Mouse (Mus musculus) urinary bladder, postnatal 25 days (tissue): ENCODE data around the gene Troap.

Source experiments
- DNase-seq: peaks from one replicate; pipeline ENCODE4 v3.0.0; 2022; ENCODE audit warnings: low spot score

Troap gene

GRCm38 (mm10) chr15:99074019-99074599, at the start of gene Troap:
Troap (plus strand) TSS chr15:99074575.
- no peak for DNase-seq

DNA sequence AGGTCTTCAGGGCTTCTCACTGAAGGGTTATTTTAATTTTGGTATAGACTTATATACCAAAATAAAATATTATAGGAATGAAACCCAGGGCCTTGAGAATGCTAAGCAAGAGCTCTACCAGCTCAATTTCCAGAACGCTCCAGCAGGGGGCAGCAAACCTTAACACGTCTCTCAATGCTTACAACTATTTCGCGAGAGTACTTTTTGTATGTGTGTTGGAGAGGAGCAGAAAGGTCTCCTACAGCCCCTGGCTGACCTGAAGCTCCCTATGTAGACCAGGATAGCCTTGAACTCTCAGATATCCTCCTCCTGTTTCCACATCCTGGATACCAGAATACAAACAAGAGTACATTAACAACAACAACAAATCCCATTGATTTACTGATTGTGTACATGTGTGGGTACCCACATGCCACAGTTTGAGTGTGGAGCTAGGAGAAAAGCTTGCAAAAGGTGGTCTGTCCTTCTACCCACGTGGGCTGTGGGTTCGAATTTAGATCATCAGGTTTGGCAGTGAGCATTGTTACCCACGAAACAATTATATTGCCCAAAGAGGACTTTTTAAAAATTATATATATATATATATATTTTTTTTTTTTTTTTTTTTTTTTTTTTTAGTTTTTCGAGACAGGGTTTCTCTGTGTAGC, 49.6 kb upstream of the Troap start:
- DNase-seq, result peak; percentile 77

DNA sequence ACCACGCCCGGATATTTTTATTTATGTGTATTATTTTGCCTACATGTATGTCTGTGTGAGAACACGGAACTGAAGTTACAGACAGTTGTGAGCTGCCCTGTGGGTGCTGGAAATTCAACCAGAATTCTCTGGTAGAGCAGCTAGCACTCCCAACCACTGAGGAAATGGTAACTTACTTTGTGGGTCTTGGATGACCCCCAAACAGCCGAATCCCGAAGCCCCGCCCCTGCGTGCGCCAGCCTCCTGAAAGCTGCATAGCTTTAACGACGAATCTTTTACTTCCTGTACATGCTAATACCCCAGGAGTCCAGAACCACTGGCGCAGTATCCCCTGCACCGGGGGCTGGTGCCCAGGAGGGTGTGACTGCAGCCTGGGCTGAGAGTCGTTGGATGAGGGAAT, 49.0 kb upstream of the Troap start:
- no peak for DNase-seq

DNA sequence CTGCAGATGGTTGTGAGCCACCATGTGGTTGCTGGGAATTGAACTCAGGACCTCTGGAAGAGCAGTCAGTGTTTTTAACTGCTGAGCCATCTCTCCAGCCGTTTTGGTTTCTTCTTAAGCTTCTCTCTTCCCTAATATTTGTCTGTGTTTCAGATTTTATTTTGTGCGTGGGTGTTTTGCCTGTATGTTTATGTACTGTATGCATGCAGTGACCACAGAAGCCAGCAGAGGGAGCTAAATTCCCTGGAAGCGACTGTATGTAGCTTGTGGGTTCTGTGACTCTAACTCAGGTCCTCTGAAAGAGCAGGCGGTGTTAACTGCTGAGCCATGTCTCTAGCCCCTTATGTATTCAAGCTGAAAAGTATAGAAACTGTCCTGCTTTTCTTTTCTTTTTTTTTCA, 48.1 kb upstream of the Troap start:
- no peak for DNase-seq

DNA sequence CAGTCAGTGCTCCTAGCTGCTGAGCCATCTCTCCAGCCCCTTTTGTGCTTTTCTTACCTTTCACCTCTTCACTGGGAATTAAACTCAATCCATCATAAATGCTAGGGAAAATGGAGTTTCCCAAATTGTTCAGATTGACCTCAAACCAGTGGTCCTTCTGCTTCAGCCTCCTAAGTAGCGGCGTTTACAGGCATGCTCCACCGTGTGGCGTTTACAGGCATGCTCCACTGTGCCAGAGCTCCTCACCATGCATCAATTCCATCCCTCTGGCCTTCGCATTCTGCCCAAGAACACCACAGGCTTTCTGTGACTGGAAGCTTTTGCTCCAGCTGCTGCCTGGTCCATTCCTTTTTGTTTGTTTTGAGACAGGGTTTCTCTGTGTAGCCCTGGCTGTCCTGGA, 47.3 kb upstream of the Troap start:
- no peak for DNase-seq

DNA sequence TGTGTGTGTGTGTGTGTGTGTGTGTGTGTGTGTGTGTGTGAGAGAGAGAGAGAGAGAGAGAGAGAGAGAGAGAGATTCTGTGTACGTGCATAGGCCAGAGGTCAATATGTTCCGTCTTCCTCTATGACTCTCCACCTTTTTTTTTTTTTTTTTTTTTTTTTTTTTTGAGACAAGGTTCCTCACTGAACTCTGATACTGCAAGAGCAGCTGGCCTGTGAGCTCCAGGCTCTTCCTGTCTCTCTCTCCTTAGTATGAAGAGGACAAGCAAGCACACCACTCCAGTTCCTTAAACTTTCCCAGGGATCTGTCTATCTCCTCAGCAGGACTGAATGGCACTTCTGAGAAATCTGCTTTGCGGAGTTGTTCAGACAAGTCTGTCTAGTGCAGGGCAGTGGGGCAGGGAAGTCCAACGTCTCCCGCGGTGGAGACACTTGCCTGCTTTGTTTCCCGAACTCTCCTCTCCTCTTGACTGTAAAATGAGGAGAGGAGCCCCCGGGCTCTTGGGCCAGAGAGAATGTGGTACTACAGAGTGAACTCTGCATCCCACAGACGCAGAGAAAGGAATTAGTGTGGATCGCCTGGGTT, 45.4 kb upstream of the Troap start:
- DNase-seq, result no peak

DNA sequence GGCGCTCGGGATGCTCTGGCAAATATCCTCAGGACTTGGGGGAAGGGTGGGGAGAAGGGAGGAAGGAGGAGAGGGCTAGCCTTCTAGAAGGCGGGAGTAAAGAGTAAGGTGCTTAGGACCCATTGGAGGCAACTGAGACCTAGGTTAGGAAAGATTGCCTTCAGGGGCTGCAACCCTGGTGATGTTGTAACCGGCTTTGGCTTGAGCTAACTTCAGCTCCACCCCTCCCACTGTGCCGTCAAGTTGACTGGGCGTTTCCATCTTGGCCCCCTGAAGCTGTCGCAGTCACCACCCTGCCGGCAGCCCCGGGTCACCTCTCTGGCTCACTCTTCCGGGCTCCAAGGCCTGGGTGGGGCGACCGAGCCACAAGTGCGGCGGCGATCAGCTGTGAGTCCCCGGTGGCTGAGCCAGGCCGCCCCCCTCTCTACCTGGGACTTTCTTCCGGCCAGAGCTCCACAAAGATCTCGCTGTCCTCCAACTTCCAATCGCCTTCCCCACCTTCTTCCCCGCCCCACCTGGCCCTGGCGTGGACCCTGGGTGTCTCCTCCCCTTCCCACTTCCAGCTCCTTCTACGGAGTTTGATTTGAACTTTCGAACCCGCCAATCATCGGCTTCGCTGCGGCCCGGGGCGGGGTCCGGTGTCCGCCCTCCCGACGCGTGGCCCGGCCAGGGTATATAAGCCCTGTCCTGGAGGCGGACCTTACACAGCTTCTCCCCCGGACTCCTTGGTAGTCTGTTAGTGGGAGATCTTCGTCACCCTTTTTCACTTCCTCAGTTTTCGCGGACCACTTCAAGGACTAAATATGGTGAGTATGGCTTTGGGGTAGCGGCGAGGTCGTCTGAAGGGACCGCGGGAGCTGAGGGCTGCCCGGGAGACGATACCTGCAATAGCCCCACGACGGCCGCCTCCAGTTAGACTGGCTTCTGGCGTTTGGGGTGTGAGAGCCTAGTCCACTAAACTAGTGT, 44.5 kb upstream of the Troap start, which contains the start of gene Tuba1c:
Gene Tuba1c, plus strand, starts transcription at position 273 of the 966 bp plus-strand sequence.
- peak; percentile 92 for DNase-seq

- DNase-seq, result peak; percentile 63
Observed at GRCm38 (mm10) chr15:99030585-99031387, 43.6 kb upstream of the Troap start.

DNA sequence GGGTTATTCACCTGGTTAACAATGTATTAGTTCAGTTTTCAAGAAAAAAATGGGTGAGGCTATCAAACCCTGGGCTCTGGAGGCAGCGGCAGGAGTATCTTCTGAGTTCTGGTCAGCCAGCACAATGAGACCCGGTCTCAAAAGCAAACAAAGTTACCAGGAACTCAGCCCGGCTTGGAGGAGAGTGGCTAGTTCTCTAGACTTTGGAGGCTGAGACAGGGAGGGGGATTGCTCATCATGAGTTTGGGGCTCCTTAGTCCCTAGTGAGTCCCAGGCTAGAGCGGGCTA, 43.0 kb upstream of the Troap start:
- DNase-seq, result no peak

GRCm38 (mm10) chr15:99032041-99032725, 42.2 kb upstream of the Troap start:
- no peak for DNase-seq

DNA sequence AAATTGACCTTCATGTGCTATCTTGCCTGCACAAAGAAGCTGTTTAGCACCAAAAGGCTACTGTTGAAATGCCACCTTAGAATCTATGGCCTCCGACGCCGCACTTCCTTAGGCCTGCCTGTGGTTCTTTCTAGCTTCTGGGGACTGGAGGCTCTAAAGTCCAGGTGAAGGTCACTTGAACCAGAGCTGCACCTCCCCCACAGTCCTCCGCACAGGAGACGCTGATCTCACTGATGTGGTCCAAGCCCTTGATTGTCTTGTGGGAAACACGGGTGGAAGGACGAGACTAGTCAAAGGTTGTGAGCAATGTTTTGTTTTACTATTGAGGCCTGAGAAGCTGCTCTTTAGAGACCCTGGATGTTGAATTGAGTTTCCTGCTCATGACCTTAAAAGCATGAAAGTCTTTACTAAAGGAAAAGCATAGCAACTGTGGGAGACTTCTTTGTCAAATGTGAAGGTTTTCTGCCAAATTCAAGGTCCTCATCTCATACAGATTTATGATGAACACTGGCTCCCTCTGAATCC, 41.6 kb upstream of the Troap start:
- no peak for DNase-seq

GRCm38 (mm10) chr15:99033498-99034270, 40.7 kb upstream of the Troap start:
- DNase-seq, result no peak

- no peak for DNase-seq
Observed at GRCm38 (mm10) chr15:99035431-99035830, 38.9 kb upstream of the Troap start.

DNA sequence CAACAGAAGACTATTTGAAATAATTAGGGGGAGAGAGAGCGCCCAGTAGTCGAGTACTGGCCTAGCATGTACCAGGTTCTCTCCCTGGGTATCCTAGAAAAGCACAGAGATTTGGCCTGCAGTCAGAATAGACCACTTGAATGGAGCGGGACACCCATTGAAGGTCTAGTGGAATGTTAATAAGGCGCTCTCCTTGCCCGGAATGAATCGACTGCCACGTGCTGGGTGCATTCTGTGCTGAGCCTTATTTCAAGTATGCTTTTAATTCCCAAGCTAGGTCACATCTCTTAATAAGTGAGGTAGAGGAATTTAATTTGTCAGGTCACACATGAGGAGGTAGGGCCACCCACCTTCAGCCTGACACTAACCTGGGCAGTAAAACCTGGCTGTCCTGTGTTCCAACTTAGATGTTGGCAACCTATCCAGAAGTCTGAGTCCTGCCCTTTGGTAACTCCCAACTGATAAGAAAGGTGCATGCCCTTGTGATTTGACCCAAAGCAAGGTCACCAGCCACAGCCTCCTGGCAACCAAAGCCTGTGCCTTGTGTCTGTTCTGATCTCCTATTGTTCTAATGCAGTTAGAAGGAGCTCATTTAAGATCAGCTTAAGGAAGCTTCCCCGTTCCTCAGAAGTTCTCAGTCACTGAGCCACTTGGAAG, 38.0 kb upstream of the Troap start:
- DNase-seq, result no peak

- no peak for DNase-seq
Observed at GRCm38 (mm10) chr15:99038025-99038424, 36.4 kb upstream of the Troap start.

GRCm38 (mm10) chr15:99038797-99039196, 35.6 kb upstream of the Troap start:
- DNase-seq, result no peak

GRCm38 (mm10) chr15:99039306-99039705, 35.1 kb upstream of the Troap start:
- DNase-seq, result no peak

GRCm38 (mm10) chr15:99039996-99040919, 34.1 kb upstream of the Troap start:
- DNase-seq, result no peak
